Mouse (Mus musculus) brain, embryonic 18.5 days (tissue): ENCODE data around the gene Fras1.

Source experiments
- DNase-seq: peaks from one replicate; pipeline ENCODE4 v3.0.0-alpha.2; 2012; ENCODE audit warnings: low read depth, low spot score

Fras1 gene

GRCm38 (mm10) chr5:96402555-96402954 lies 28.8 kb downstream of the Fras1 start:
- DNase-seq: no peak

GRCm38 (mm10) chr5:96405139-96405842 lies 31.5 kb downstream of the Fras1 start:
- DNase-seq: no peak

DNA sequence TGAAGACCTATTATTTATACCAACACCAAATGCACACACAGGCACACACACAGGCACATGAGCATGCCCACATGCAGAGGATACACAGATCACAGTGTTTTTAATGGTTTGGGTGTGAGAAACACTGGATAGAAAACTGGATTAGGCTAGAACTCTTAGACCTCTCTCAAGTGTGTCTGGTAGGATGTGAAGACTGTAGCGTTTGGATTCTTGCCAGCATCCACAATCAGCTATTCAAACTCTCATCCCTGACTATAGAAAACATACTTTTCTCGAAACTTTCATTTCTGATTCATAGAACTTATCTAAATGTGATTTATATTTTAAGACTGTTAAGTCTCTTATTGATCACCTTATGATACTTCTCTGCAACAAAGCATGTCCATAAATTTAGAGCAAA lies 34.5 kb downstream of the Fras1 start:
- DNase-seq: no peak

- no peak for DNase-seq
These were observed 39.1 kb downstream of the Fras1 start for GRCm38 (mm10) chr5:96412754-96413394.

DNA sequence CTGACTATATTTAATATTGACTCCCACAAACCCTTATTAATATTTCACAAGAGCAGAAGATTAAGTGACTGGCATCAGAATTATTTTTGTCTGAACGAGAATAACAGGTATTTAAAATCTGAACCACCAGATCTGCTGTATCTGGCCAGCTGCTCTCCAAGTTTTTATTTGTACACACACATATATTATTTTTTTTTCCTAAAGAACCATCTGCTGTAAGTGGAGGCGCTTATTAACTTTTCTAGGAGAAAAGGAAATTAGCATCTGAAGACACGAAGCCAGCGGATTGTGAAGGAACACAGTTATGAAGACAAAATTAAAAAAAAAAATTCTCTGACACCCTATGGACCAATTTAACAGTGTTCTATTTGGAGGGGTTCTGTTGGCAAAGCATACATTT lies 43.4 kb downstream of the Fras1 start:
- DNase-seq: no peak

- DNase-seq: no peak
These were observed 47.8 kb downstream of the Fras1 start for GRCm38 (mm10) chr5:96421550-96421949.

DNA sequence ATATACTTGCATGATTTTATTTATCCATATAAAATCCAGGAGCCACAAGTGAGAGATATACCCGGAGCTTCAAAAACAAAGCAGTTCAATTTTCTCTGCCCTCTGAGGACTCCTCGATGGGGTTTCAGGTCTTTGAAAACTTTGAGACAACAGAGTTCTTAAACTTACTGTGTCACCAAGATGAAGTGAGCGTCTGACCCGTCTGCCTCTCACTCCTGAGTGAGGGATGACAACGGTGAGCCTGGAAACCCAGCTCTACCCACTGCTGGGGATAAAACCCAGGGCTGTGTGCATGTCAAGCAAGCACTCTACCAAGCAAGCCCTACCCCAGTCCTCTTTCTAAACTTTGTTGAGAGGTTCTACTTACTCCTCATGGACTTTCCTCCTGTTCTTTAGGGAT lies 49.0 kb downstream of the Fras1 start:
- no peak for DNase-seq

- DNase-seq: no peak
These were observed 51.6 kb downstream of the Fras1 start for GRCm38 (mm10) chr5:96425391-96425790.

DNA sequence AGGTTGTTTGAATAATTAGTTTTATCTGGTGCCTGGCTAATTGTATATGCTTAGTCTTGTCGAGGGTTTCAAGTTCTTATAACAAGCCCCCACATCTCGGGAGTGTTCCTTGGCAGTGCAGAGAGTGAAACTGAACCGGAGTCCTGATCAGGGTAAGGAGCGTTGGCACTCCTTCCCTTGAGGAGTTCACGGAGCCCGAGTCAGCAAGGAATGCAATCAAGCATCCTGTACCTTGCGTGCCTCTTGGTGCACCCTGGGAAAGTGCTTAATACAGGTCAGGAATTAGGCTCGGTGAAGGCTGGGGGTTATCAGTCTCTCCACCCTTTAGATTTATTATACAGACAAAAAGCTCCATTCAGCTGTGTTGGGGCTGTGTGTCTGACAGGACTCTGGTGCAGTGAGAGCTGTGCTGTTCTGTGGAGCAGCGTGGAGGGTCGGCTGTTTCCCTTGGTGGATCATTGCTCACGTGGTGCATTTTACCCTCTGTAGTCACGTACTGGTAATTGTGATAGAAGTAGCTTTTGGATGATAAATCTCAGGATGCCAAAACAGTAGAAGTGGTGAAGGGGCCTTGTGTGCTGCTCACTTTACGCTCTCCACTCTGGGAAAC lies 55.9 kb downstream of the Fras1 start:
- no peak for DNase-seq

DNA sequence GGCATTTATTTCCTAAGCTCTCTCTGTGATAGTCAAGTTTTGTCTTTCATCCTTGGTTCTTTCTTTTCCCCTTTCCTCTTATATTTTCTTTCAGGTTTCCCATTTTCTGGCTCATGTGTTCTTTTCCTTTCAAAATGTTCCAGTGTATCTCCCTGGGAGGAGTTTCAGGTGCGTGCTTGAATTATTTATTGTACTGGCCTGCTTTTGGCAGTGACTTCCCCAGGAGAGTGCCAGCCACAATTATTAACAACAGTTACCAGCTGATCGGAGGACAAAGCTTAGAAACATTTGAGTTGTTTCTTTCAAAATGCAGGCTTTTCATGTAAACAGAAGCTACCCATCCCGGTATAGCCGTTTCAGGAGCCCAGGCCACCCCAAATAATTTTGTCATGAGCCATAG lies 64.1 kb downstream of the Fras1 start:
- no peak for DNase-seq

- no peak for DNase-seq
These were observed 66.1 kb downstream of the Fras1 start for GRCm38 (mm10) chr5:96439811-96440210.

- DNase-seq: no peak
These were observed 73.7 kb downstream of the Fras1 start for GRCm38 (mm10) chr5:96447460-96447859.

DNA sequence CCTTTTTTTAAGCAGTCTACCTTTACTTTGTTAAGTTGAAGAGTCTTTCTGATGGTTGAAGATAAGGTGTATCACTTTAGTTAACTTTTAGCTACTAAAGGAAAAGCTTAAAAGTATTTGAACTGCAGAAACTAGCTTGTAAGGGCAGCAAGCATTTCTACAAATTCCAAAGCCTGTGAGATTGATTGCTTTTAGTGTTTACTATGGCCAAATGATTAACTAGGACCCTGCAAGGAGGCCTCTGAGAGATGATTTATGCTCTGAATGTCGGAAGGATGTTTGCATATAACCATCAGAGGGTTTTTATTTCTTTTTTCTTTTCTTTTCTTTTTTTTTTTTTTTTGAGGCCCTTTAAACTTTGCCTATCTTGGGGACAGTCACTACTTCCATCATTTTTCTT lies 78.3 kb downstream of the Fras1 start:
- no peak for DNase-seq

- no peak for DNase-seq
These were observed 79.6 kb downstream of the Fras1 start for GRCm38 (mm10) chr5:96453386-96453785.

DNA sequence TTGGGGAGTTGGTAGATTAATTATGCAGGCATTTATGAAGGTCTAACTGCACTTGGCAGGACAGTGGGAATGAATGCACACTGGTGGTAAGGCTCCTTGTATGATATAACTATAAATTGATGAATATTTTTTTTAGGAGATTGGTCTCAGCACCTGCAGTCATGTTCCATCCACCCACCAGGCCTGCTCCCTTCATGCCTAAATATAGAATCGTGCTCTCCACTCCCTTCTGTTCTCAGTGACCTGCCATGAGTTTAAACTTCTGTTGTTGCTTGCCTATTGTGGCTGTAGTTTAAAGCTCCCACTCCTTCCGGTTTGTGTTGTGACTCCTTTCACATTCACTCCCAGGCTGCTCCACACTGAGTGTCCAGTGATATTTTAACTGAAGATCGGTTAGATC lies 80.7 kb downstream of the Fras1 start:
- no peak for DNase-seq

GRCm38 (mm10) chr5:96455241-96455640 lies 81.5 kb downstream of the Fras1 start:
- DNase-seq: no peak

GRCm38 (mm10) chr5:96457436-96457958 lies 83.7 kb downstream of the Fras1 start:
- DNase-seq: no peak

DNA sequence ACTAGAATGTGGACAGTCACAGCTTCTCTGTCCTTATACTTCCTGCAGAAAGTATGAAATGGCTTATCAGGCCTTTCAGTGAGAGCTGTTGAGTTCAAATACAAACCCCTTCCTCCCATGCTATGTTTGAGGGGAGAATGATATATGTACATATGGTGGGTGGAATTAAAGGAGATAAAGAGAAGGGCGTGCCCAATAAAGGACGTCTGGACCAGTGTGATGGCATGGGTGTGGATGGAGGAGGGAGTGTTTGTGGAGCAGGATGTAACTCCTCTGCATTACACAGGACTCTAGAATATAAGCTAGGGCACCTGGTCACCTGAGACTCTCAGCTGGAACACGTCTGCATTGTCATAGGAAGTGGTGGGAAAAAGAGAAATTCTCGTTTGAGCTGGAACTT lies 85.8 kb downstream of the Fras1 start:
- DNase-seq: no peak

GRCm38 (mm10) chr5:96462197-96462596 lies 88.4 kb downstream of the Fras1 start:
- DNase-seq: no peak

DNA sequence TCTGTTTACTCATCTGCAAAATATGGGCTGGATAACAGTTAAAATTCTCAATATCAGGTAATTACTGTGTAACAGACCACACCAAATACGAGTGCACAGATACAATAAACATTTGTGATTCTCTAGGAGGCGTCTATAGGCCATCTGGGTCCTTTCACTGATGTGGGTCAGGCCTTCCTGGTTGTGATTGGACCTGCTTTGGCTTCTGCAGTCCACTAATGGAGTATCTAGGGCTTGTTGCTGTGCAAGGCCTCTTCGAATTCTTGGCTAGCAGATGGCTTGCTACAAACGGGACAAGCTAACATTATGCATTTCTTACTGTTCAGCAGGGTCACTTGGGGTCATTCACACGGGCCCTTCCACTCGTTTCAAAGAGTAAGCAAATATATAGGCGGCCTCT lies 92.7 kb downstream of the Fras1 start:
- DNase-seq: no peak

DNA sequence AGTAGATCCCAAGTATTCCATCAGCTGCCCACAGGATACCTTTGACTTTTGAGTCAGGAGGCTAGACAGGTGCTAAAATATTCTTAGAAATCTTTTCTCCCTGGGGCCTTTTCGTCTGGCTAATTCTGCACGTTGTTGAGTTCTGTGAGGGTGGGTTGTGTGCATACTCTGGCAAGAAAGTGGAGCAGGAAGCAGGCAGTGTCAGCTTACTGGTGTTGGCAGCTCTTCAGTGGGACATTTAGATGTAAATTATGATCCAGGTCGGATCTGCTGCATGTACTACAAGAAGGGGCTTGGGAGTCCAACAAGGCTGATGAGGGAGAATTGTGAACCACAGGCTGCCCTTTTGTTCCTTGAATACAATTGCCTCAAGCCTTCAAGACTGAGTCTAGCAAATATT lies 98.2 kb downstream of the Fras1 start:
- no peak for DNase-seq

DNA sequence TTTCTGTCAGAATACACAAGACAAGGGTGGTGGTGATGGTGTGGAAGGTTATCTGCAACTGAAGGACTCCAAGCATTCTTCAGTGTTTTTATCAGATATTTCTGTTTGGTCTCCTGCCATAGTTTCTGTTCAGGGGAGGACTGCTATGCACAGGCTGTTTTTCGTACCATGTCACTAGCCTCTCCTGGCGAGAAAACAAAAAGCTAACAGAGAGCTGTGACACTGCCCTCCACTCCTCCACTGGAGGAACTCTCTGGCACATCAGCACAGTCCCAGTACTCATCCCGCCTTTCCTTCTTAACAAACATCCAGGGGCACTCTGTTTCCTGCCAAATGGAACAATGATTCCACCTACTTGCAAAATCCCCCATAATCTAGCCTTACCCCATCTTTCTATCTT lies 101.7 kb downstream of the Fras1 start:
- no peak for DNase-seq

GRCm38 (mm10) chr5:96479003-96479402 lies 105.2 kb downstream of the Fras1 start:
- DNase-seq: no peak
